Mouse (Mus musculus): ENCODE results near the gene Dalrd3.

DNA sequence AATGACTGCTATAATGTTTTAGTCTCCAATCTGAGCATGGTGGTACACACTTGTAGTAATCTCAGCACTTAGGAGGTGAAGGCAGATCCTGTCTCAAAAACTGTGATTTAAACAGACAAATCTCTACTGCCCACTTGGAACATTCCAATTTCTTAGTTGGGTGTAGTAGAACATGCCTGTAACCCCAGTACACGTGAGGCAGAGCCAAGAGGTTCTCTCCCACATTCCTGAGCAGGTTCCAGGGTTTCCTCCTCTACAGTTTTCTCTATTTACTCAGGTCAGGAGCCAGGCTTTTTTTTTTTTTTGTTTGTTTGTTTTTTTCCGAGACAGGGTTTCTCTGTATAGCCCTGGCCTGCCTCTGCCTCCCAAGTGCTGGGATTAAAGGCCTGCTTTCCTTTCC lies 30.3 kb downstream of the Dalrd3 start:
- TF ChIP-seq CTCF (IDR thresholded peaks at IDR 0.05; ENCODE audit: borderline replicate concordance, control insufficient read depth, extremely low read depth, insufficient read depth, low read length, poor library complexity) = no peak
- TF ChIP-seq POLR2A (IDR thresholded peaks at IDR 0.05; ENCODE audit: control insufficient read depth, extremely low read depth, insufficient read depth, low read length, poor library complexity) = no peak
